Mouse (Mus musculus): ENCODE data around the gene Ilvbl.
"Not testable (repeated sequence)": the region's sequence is repeated elsewhere in the genome, so short reads cannot be mapped to it uniquely, and the experiment has no call there.

Ilvbl gene

DNA sequence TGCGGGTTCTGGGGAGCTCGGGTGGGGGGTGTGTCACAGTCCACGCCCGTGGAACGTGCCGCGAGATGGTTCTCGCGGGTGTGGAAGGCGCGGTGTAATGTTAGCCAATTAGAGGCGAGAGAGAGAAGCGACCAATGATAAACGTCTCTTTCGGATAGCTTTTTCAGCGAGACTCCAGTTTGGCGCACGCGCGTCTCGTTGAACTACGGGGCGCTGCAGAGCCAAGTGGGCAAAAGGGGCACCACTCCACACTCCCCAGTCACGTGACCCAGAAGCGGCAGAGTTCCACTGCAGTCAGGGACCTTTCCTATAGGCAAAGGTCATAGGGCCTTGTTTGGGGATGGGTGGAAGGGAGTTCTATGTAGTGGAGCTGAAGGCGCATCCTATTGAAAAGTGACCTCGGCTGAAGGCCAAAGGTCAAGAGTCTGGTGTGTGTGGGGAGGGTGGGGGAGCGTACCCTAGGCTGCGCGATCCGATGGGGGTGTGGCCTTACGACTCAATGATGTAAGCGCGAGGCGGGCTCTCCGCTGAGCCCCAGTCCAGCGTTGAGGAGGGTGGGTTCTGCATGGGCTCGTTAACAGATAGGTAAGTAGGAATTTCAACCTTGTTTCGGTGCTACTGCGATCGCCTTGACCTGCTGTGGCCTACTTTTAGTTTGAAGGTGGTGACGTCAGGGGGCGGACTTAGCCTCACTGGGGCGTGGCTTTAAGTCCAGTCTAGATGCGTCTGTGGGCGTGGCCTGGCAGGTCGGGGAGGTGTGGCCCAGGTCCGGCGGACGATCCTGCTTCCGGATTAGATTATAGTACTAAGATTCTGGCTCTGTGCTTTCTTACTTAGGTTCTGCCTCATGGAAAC is at the start of gene Ilvbl:
Gene Ilvbl, plus strand, starts transcription at position 97 of the 855 bp plus-strand sequence.
- peak; percentile 90 to 93 for DNase-seq (ENCODE audit: low spot score in 2 of 2)

GRCm38 (mm10) chr10:78525071-78525470 is 49.1 kb upstream of the Ilvbl start:
- not testable (repeated sequence) for DNase-seq (ENCODE audit: low spot score in 2 of 2)

- DNase-seq (ENCODE audit: low spot score in 2 of 2) = no peak
These were observed 48.6 kb upstream of the Ilvbl start for GRCm38 (mm10) chr10:78525511-78525910.

DNA sequence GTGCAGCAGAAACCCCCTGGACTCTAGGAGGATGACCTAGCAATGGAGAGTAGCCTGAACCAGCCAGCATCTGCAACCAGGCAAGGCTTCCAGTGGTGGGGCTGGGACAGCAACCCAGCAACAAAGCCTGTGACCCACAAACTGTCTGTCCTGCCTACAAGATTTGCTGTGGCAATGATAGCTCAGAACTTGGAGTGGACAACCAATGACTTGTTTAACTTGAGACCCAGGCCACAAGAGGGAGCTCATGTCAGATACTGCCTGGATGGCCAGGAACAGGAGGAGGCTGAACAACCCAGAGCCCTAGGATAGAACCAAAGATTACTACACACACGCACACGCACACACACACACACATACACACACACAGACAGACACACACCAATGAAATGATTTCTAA is 33.2 kb upstream of the Ilvbl start:
- no peak for DNase-seq (ENCODE audit: low spot score in 2 of 2)

GRCm38 (mm10) chr10:78565070-78565469 is 9.1 kb upstream of the Ilvbl start:
- DNase-seq (ENCODE audit: low spot score in 2 of 2) = no peak

DNA sequence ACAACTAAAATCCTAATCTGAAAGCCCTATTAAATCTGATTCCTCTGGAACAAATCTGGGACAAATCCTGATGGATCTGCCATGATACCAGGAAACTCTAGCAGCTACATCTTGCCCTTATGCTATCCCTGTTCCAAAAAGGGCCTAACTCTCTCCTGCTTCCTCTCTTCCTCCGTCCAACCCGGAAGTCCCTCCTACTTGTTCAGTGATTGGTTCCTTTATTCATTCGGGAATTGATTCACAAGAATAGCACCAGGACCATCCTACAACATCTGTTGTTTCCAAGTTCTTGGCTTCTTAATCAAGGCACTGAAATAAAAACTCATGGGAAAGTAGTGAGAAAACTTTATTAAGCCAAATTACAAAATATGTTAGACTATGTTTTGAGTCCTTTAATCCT is 5.0 kb upstream of the Ilvbl start:
- DNase-seq (ENCODE audit: low spot score in 2 of 2) = no peak

DNA sequence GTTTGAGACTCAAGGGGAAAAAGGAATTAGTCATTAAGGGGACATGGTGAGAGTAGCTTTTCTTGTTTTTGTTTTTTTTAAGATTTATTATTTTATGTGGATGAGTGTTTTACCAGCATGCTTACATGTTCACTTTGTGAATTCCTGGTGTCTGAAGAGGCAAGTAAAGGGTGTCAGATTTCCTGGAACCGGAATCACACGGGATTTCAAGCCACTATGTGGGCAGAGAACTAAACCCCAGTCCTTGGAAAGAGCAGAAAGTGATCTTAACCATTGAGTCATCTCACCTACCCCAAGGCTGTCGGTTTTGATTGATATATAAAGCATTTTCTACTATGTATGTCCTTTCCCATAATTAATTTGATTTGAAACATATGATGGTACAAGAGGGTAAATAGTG is 4.5 kb upstream of the Ilvbl start:
- DNase-seq (ENCODE audit: low spot score in 2 of 2) = no peak

GRCm38 (mm10) chr10:78570416-78570815 is 3.7 kb upstream of the Ilvbl start:
- DNase-seq (ENCODE audit: low spot score in 2 of 2) = no peak

DNA sequence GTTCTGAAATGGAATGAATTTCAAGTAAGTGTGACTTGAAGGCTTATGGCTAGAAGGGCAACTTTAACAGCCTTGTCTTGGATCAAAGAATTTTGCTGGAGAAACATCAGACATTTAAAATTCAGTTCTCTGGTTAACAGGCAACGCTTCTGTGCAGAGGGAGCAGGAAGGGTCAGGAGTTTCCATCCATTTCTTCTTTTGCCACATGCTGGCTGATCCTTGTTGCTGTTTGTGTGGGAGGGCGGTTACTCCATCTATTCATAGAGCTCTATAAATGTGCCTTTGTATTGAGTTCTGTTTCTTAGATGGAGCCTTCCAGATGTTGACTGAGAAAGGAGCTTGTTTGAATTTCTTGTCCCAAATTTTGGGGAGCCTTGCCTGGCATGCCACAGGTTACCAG is 3.2 kb upstream of the Ilvbl start:
- DNase-seq (ENCODE audit: low spot score in 2 of 2) = no peak

DNA sequence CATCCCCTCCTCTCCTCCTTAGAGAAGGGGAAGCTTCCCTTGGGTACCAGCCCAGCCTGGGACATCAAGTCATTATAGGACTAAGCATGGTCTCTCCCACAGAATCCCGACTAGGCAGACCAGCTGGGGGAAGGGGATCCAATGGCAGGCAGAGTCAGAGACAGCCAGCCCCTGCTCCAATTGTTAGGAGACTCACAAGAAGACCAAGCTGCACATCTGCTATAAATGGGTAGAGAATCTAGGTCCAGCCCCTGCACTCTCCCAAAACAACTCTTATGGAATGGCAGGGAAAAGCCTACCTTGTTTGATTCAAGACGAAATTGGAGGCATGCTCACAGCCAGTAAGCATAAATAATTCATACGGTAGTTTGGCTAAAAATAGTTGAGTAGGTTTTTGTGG is 920 bp upstream of the Ilvbl start:
- no peak for DNase-seq (ENCODE audit: low spot score in 2 of 2)

GRCm38 (mm10) chr10:78575105-78575632 is 1.0 kb downstream of the Ilvbl start:
- no peak for DNase-seq (ENCODE audit: low spot score in 2 of 2)

- DNase-seq (ENCODE audit: low spot score in 2 of 2) = no peak
These were observed 1.5 kb downstream of the Ilvbl start for GRCm38 (mm10) chr10:78575690-78576089.

GRCm38 (mm10) chr10:78576435-78577184 is 2.5 kb downstream of the Ilvbl start:
- no peak for DNase-seq (ENCODE audit: low spot score in 2 of 2)

- no peak for DNase-seq (ENCODE audit: low spot score in 2 of 2)
These were observed 4.1 kb downstream of the Ilvbl start for GRCm38 (mm10) chr10:78578204-78578603.

DNA sequence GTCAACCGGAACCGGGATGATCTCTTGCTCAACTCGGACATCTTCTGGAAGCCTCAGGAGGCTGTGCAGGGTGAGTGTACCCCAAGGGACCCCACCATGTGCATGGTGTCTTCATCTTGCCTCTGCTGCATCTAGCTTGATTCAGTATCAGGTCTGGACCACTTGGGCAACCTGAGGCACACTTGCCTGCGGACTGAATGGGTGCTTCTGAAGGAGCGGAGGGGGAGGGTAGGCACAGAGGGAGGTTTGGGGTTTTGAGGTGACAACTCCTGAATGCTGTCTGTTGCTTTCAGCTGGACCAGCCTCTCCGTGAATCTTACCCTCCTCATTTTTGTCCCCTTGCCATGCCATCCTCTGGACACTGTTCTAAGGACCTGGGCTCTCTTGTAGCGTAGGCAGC is 7.0 kb downstream of the Ilvbl start:
- DNase-seq (ENCODE audit: low spot score in 2 of 2) = no peak

DNA sequence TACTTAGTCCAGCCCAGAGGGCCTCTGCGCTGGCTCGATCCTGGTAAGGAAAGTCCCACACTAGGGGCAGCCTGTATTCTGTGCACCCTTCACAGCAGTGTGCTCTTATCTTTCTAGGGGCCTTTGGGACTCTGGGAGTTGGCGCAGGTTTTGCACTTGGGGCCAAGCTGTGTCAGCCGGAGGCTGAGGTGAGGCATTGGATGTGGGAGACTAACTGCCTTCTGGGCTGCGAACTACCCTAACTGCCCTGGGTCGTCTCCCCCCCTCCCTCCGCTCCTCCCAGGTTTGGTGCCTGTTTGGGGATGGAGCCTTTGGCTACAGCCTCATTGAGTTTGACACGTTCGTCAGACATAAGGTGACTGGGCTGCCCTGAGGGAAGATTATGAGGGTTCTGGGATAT is 9.2 kb downstream of the Ilvbl start:
- no peak for DNase-seq (ENCODE audit: low spot score in 2 of 2)

DNA sequence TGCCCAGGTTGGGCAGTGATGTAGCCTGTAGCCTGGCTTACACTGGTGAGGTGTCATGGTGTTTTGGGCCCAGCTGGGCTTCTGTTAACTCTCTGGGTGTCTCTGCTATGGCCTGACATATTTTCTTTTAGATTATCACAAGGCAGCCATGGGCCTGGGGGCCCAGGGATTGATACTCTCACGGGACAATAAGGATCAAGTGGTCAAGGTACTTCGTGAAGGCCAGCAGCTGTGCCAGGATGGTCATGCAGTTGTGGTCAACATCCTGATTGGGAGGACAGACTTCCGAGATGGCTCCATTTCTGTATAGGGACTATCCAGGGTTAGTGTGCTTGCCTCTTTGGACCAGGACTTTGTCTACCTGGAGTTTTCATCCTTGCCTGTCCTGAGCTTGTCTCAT is 9.8 kb downstream of the Ilvbl start:
- DNase-seq (ENCODE audit: low spot score in 2 of 2) = no peak

GRCm38 (mm10) chr10:78584996-78585395 is 10.8 kb downstream of the Ilvbl start:
- DNase-seq (ENCODE audit: low spot score in 2 of 2) = no peak

GRCm38 (mm10) chr10:78585606-78586005 is 11.5 kb downstream of the Ilvbl start:
- no peak for DNase-seq (ENCODE audit: low spot score in 2 of 2)

- no peak for DNase-seq (ENCODE audit: low spot score in 2 of 2)
These were observed 11.9 kb downstream of the Ilvbl start for GRCm38 (mm10) chr10:78586026-78586425.

DNA sequence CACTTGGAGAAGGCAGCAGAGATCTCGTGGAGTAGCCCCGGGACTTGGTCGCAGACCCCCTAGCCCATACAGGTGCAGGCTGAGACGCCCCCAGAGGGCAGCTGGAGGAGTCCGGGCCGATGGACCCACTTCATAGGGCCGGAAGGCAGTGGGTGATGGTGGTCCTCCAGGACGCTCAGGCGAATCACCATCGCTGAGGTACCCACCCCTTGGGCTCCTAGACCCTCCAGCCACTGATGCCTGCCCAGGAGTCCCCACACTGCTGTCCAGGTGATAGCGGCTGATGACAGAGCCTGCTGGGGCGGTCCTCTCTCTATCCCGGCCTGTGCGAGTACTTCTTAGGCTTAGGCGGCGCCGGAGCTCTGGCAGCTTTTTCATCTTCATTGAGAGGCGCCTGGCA is 15.1 kb downstream of the Ilvbl start:
- DNase-seq (ENCODE audit: low spot score in 2 of 2) = no peak

- DNase-seq (ENCODE audit: low spot score in 2 of 2) = no peak
These were observed 15.8 kb downstream of the Ilvbl start for GRCm38 (mm10) chr10:78589901-78590300.

DNA sequence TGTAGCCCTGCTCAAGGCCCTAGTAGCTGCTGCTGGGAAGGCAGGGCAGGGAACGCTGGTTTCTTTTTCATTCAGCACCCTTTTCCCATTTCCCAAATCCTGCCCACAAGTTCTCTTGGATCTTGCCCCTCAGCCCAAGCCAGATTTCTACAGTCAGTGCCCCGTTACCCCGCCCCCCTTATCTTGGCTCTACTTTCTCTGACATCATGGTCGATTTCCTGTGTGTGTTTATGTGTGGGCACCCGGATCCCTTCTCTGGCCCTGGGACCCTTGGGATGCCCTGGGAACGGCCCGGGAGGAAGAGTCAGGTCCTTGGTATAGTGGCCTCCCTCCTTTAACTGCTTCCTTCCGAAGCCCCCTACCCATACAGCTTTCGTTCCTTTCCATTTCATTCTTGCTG is 16.6 kb downstream of the Ilvbl start:
- DNase-seq (ENCODE audit: low spot score in 2 of 2) = no peak
